Mouse (Mus musculus) forebrain, embryonic 10.5 days (tissue): ENCODE data around the gene Vmn1r67. TPM values are rescaled to one million over a fixed set of nuclear protein-coding genes. Genes with fewer than 3 reads are reported as not detected.
A peak's percentile ranks its signal among the peaks of the same experiment; 100 is the strongest.

Source experiments
- DNase-seq: peaks from one replicate; pipeline ENCODE4 v3.0.0-alpha.2; 2017; ENCODE audit warnings: low spot score; ENCODE audit errors: extremely low spot score
- H3K27ac ChIP-seq: fragments of 300-500 bp; sonication (generic); 2 replicates; pipeline ENCODE4 v1.5.1; 2016; ENCODE audit warnings: mild to moderate bottlenecking
- H3K27me3 ChIP-seq: fragments of 300-500 bp; sonication (generic); 2 replicates; pipeline ENCODE4 v1.6.1; 2016; ENCODE audit warnings: mild to moderate bottlenecking; ENCODE audit not compliant: poor library complexity, severe bottlenecking
- H3K36me3 ChIP-seq: fragments of 300-500 bp; sonication (generic); replicated peaks from 2 replicates; pipeline ENCODE4 v1.6.1; 2016; ENCODE audit warnings: mild to moderate bottlenecking, moderate library complexity
- H3K4me1 ChIP-seq: fragments of 300-500 bp; sonication (generic); 2 replicates; pipeline ENCODE4 v1.6.1; 2016
- H3K4me3 ChIP-seq: fragments of 300-500 bp; sonication (generic); 2 replicates; pipeline ENCODE4 v1.5.1; 2016; ENCODE audit warnings: mild to moderate bottlenecking, moderate library complexity
- H3K9me3 ChIP-seq: fragments of 300-500 bp; sonication (generic); 2 replicates; pipeline ENCODE4 v1.6.1; 2016; ENCODE audit warnings: mild to moderate bottlenecking, moderate library complexity
- WGBS: fragments of 180-500 bp; shearing (Covaris S2); methylation state at CpG from one replicate; pipeline ENCODE4 v1.1.7; 2016; 5-methylcytosine and 5-hydroxymethylcytosine counted together
- polyA plus RNA-seq: library from polyadenylated mRNA; unstranded; fragments of >200 nt; fragmentation: Nextera tagmentation; extraction: Ambion mirVana; gene quantifications from 2 replicates; pipeline ENCODE4 v1.2.1, GENCODE M21; 2016

The Vmn1r67 gene
- not detected in 2 replicates for polyA plus RNA-seq

DNA sequence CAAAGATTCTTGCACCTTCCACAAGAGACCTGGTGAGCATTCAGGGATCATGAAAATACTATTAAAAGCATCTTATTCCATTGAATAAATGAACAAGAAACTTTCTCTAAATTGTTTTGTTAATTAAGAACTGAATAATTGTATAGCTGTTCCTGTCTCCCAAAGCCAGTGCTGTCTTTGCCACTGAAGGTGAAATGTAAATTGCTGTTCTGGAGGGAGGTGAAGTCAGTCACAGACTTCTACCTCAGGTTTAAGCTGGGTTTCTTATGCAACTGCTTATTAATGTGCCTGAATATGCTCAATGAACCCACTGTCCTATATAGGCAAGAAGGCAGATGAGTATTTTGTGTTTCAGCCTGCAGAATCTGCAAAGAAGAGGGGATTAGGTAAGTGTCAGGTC, at the start of gene Vmn1r67:
Vmn1r67 (plus strand) TSS at position 301 of the 400 bp plus-strand sequence.
- H3K27ac ChIP-seq: no peak within 1 kb of the TSS
- H3K4me3 ChIP-seq: no peak within 1 kb of the TSS
- H3K27me3 ChIP-seq: no peaks in the 10 kb centered on the region
- H3K9me3 ChIP-seq: peaks cover 50% of the 10 kb centered on the region
- no peaks in the 10 kb centered on the region for H3K4me1 ChIP-seq
- no peak for DNase-seq
- H3K36me3 ChIP-seq: no peaks in the 10 kb centered on the region

DNA sequence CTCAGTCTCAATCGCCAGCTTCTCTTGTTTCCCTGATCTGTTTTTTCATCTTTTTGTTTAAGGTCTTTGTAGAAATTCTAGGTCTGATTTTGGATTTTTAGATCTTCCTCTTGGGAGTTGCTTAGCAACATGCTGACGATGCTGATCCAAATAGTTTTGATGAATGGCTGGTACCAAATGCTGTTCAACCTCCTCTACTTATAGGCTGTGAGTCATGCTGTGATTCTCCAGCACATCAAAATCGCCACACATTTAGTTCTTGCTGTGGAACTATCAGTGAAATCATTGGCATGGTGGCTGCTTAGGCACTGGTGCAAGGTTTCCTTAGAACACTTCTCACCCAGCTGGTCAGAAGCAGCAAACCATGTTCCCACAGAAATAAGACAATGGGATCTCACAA, 15.0 kb downstream of the Vmn1r67 start:
- Histone ChIP-seq H3K36me3 (no peaks in the 10 kb centered on the region), H3K4me1 (no peaks in the 10 kb centered on the region), H3K9me3 (peaks cover 43% of the 10 kb centered on the region), H3K4me3 (no peak overlapping the region), H3K27me3 (no peaks in the 10 kb centered on the region), H3K27ac (no peak overlapping the region)
- 81% methylated on average over 3 of the region's 3 CpGs for WGBS
- DNase-seq: no peak

DNA sequence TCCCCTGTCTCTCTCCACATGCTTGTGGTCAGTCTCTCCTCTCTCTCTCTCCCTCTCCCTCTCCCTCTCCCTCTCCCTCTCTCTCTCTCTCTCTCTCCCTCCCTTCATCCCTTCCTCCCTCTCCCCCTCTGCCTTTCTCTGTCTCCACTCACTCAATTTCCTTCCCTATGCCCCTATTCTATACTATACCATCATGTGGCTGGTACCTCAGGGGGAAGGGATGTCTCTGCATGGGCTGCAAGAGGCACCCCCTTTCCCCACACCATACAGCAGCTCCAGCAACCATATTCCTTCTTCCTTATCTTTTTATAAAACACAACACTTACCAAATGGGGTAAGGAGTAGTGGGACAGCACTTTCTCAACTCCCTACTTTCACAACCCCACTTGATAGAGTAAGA, 36.7 kb downstream of the Vmn1r67 start:
- Histone ChIP-seq H3K36me3 (no peaks in the 10 kb centered on the region), H3K4me1 (no peaks in the 10 kb centered on the region), H3K27me3 (no peaks in the 10 kb centered on the region), H3K9me3 (peaks cover 15% of the 10 kb centered on the region; the same call in 1 of the 2 replicates), H3K27ac (no peak overlapping the region), H3K4me3 (no peak overlapping the region)
- DNase-seq: no peak

GRCm38 (mm10) chr7:10480588-10481233, 37.6 kb downstream of the Vmn1r67 start:
- 64% methylated on average over 18 of the region's 18 CpGs for WGBS
- peak overlapping the region; percentile 38 for H3K4me3 ChIP-seq
- peaks cover 15% of the 10 kb centered on the region; the same call in 1 of the 2 replicates for H3K9me3 ChIP-seq
- H3K36me3 ChIP-seq: no peaks in the 10 kb centered on the region
- H3K27me3 ChIP-seq: no peaks in the 10 kb centered on the region
- no peak for DNase-seq
- no peak overlapping the region for H3K27ac ChIP-seq
- H3K4me1 ChIP-seq: no peaks in the 10 kb centered on the region

- no peaks in the 10 kb centered on the region for H3K27me3 ChIP-seq
- H3K36me3 ChIP-seq: peaks cover 42% of the 10 kb centered on the region
- peak within 1 kb of the TSS; percentile 76 for H3K4me3 ChIP-seq
- WGBS: 3% methylated on average over 33 of the region's 33 CpGs
- peaks cover 4% of the 10 kb centered on the region; the same call in 1 of the 2 replicates for H3K9me3 ChIP-seq
- peak within 1 kb of the TSS; percentile 92 for H3K27ac ChIP-seq
- peak; percentile 81 for DNase-seq
- H3K4me1 ChIP-seq: peaks cover 13% of the 10 kb centered on the region
Observed at GRCm38 (mm10) chr7:10494786-10495521, 51.8 kb downstream of the Vmn1r67 start, which contains the start of gene Zik1. Zik1 (minus strand) TSS chr7:10495394.

DNA sequence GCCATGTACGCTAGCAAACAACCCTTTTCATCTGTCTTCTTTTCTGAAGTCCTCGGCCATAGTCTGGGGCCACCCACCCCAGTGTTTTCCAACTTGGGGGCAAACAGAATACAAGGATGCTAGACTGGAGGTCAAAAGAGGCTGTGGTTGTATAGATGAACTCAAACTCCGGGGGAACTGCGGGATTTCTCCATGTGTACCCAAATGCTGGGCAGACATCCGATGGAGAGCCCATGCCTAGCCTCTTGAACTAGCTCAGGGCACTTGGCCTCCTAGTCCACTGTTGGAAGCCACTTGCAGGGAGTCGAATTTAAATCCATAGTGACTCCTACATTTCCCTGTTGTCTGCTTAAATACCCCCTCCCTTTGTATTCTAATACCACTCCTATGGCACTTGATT, 52.4 kb downstream of the Vmn1r67 start:
- 30% methylated on average over 6 of the region's 6 CpGs for WGBS
- Histone ChIP-seq H3K27me3 (no peaks in the 10 kb centered on the region), H3K27ac (peak overlapping the region; percentile 92; the same call in 1 of the 2 replicates), H3K4me3 (peak overlapping the region; percentile 76), H3K9me3 (peaks cover 4% of the 10 kb centered on the region), H3K36me3 (peaks cover 36% of the 10 kb centered on the region), H3K4me1 (peaks cover 13% of the 10 kb centered on the region)
- no peak for DNase-seq

Other genes with a start within 250 kb of the Vmn1r67 start
- gene Vmn1r66, start 165.3 kb upstream of the Vmn1r67 start, polyA plus RNA-seq: not detected in 2 replicates
- 40.3 and 41.5 TPM in 2 replicates for gene Zik1, start 52.1 kb downstream of the Vmn1r67 start, polyA plus RNA-seq
- gene Vmn1r68, start 115.2 kb downstream of the Vmn1r67 start, polyA plus RNA-seq: not detected in 2 replicates
- not detected in 2 replicates for gene Vmn1r69, start 170.3 kb downstream of the Vmn1r67 start, polyA plus RNA-seq
- gene Vmn1r70, start 188.2 kb downstream of the Vmn1r67 start, polyA plus RNA-seq: not detected in 2 replicates
- not detected in 2 replicates for gene Nlrp4b, start 244.5 kb downstream of the Vmn1r67 start, polyA plus RNA-seq